Mouse (Mus musculus) cerebellum, postnatal 25 days (tissue): ENCODE data around the gene Exoc3l4.
A peak's percentile ranks its signal among the peaks of the same experiment; 100 is the strongest.

Experiments
- DNase-seq, 2 experiments: peaks; one replicate each; pipeline ENCODE4 v3.0.0; 2021; ENCODE audit warnings: mixed read lengths in 2 of 2

The Exoc3l4 gene

GRCm38 (mm10) chr12:111411631-111412355, 5.0 kb upstream of the Exoc3l4 start:
- peak in 1 of 2 experiments; percentile 34 for DNase-seq

DNA sequence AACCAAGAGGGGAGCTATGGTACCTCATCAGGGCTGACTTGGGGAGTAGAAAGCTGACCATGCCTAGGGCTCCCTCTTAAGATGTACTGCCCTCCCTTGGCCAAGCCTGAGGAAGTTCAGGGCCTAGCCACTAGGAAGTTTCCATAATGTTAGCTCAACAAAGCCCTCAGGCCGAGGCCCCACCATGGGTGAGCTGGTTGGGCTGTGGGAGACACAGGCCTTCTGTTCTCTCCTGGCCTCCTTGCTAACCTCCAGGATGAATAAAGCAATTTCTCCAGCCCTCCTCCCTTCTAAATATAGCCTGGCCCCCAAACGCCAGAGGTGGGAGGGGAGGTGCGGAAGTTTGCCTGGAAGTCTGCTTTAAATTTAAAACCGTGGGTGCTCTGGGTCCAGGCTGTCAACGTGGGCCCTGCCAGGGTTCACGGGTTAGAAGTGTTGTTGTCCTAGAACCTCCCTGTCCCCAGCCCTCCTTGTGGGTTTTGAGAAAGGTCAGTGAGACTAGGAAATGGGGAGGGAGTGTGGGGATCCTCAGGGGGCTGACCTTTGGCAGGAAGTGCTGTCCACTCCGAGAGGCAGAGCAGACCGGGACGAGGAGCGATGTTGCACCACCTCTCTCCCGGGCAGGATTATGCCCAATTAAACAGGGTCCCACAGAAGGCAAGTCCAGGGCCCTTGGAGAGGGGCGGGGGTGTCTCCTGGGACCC, 4.1 kb upstream of the Exoc3l4 start:
- no peak for DNase-seq

GRCm38 (mm10) chr12:111413300-111413699, 3.5 kb upstream of the Exoc3l4 start:
- peak; percentile 92 to 94 for DNase-seq

GRCm38 (mm10) chr12:111419918-111420317, 3.1 kb downstream of the Exoc3l4 start:
- DNase-seq: no peak

DNA sequence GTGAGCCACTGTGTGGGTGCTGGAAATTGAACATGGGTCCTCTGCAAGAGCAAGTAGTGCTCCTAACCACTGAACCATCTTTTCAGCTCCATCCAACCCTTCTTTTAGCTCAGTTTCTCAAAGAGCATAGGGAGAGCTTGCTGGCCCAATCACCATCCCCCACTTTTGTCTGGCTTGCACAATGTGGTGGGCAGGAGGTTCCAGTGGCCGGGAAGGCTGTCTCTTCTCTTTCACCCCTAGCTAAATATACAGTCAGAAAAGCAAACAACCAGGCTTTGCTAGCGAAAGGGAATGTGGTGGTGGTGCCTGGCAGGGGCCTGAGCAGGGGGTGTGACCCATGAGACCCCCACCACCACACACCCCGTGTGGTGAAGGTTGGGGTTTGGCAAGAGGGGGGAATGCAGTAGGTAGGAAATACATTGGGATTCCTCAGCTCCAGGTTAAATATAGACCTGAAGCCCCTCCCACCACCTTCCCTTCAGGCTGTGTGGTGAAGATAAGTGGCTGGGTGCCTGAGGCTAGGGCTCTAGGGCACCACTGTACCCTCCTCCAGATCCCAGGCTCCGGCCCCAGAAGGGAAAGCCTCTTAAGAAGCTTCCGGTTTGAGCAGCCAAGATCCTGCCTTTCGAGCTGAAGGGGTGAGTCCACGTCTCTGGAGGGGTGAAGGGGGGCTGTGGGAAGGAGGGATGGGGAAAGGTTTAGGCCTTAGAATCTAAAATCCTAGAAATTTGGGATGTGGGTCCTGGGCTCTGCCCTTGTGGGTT, 4.3 kb downstream of the Exoc3l4 start:
- no peak for DNase-seq

DNA sequence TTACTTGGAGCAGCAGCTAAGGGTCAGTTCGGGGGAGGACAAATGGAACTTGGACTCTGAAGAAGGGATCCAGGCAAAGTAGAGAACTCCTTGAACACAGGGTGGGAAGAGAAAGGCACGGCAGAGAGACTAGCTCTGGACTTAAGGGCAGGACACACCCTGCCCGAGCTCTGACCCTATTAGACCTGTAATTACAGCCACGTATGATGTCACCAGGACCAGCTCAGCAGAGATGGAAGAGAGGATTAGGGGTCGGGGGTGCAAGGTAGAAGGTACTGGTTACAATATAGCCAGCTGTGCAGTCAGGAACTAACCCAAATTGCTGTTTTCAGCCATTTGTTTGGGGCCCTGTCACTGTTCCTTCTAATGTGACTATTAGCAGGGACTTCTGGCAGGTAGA, 6.0 kb downstream of the Exoc3l4 start:
- no peak for DNase-seq

GRCm38 (mm10) chr12:111423570-111424129, 6.8 kb downstream of the Exoc3l4 start:
- DNase-seq: no peak

GRCm38 (mm10) chr12:111424547-111424946, 7.7 kb downstream of the Exoc3l4 start:
- no peak for DNase-seq

DNA sequence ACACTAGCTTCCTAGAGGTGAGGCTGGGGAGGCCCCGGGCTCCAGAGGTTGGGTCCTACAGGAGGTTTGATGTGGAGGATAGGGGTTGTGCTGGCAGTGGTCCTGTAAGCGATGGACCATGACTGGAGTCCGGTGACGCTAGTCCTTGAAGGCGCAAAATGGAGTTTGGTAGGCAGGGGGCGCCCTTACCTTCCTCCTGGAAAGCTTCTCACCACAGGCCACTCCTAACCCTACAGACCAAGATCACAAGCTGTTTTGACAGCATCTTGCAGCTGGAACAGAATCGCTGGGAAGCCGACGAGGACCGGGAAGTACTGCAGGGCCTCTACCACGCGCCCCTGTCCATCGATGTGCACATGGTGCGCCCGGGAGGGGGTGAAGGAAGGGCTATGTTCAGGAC, 8.4 kb downstream of the Exoc3l4 start:
- peak; percentile 85 to 90 for DNase-seq

- peak; percentile 96 to 97 for DNase-seq
These were observed 9.1 kb downstream of the Exoc3l4 start for GRCm38 (mm10) chr12:111425789-111426460.

DNA sequence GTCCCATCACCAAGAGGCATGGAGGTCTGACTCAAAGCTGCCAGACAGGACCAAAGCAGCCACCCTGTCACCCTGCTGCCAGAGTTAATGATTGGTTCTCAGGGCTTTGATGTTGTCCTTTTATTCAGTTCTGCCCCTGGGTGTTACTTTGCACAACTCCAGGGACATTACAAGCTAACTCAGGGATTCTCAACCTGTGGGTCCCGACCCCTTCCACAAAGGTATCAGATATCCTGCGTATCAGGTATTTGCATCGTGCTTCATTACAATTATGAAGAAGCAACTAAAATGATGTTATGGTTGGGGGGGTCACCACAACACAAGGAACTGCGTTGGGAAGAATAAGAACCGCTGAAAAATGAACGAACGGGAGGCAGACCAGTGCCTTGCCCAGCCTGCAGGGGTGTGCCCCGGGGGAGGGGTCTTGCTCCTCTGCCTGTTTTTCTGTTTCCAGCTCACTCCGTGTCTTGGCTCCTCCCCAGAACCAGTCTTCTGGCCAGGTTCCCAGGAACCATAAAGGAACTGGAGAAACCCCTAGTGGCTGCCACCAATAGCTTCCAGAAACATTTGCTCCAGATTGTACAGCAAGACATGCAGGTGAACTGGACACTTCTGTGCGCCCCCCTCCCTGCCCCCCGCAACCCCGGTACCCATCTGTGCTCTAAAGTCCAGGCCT, 10.8 kb downstream of the Exoc3l4 start:
- no peak for DNase-seq

GRCm38 (mm10) chr12:111428364-111428763, 11.5 kb downstream of the Exoc3l4 start:
- DNase-seq: no peak

DNA sequence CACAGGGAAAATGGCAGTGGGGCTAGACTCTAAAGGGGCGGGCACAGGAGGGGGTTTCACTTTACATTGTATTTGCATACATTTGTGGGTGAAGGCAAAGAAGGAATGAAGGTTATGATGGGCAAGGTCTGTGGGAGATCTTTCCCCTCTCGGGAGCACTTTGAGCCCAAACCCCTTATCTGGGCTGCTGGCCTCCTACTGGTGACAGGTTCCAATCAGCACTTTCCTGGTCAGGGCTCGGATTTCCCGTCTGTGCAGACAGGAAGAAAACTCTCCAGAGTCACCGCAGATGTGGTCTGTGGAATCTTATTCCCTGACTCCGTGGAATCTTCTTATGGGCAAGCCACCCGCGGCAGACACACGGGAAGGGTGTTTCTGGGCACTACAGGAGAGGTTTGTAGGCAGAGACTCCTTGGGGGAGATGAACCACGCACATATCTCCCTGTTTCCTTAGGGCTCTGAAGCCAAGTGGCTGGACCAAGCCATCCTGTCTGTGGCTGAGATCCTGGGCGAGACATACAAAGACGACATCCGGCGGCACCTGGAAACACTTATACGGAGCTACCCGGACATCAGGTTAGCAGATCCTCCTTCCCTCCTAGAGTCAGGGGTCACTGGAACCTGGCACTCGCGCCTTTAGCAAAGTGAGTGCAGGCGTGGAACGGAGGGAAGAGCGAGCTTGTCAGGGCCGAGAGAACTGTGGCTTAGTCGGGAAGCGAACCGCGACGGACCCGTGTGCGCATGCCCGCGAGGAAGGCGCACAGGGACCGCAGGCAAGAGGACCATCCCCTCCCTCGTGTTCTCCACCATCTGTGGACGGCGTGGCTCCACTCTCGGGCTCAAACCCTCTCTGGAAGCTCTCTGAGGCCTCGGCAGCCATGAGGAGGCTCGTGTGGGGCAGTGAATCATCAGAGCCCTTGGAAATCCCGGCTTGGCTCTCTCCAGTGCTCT, 12.4 kb downstream of the Exoc3l4 start:
- DNase-seq: peak; percentile 47 to 54

GRCm38 (mm10) chr12:111430049-111430867, 13.4 kb downstream of the Exoc3l4 start:
- no peak for DNase-seq

DNA sequence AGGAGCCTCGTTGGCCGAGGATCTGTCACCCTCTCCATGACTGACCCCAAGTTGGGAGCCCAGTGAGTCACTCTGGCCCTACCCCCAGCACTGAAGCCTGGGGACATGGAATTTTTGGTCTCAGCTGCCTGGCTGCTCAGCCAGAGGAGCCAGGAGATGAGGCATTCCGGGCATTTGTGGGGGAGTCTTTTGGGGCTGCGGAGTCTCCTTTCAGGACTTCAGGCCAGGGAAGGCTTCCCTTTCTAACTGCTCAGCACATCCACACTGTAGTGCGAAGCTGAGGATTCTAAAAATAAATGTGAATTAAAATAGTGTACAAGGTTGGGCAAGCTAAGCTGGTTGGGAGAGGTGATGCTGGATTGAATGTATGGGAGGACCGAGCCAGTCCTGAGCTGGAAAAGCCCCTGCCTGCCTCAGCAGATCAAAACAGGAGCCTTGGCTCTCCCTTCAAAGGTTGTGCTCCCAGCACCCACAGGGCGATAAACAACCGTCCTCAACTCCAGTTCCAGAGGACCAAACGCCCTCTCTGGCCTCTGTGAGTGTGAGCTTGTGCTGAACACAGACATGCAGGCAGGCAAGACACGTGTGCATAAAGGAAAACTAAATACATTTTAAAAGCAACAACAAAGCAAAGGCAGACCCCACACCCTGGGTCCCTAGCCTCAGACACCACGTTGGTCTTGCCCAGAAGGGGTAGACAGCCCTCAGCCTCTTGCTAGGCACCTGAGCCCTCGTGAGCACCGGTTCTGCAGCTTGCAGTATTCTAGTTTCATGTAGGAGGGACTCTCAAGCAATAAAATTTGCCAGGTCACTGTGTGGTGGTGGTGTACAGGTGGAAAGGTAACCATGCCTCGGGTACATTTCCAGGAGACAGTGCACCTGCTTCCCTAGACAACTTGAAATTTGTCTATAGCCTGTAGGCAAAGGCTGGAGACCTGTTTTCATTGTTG, 14.3 kb downstream of the Exoc3l4 start:
- DNase-seq: no peak

DNA sequence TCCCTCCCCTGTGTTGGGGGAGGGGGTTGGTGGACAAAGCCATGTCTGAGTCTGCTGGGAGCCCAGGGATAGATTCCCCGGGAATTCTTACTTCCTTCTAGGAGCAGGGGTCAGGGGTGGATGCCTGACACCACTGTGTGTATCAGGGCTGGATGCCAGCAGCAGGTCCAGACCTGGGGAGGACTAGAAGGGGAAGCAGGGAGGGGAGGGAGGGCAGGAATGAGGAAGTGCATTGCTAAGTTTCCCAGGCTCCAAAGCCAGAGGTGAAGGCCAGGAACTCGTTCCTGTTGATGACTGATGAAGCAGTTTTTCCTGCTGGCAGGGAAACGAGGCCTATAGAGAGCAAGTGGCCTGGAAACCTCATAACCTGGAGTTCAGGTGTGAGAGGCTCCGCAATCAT, 15.3 kb downstream of the Exoc3l4 start:
- DNase-seq: no peak

GRCm38 (mm10) chr12:111432751-111433331, 16.0 kb downstream of the Exoc3l4 start:
- no peak for DNase-seq

GRCm38 (mm10) chr12:111434164-111434744, 17.4 kb downstream of the Exoc3l4 start:
- DNase-seq: no peak
